Mouse (Mus musculus) heart, embryonic 11.5 days (tissue): ENCODE results near the gene Ptger4. TPM values are rescaled to one million over a fixed set of nuclear protein-coding genes. Genes with fewer than 3 reads are reported as not detected.

Experiments
- ATAC-seq: fragments of 200-750 bp; cut with Nextera tagmentation; replicated peaks from 2 replicates; pipeline ENCODE4 v1.8.0; 2017; ENCODE audit warnings: moderate library complexity; ENCODE audit not compliant: insufficient number of reproducible peaks, low FRiP score, low TSS enrichment
- H3K27ac ChIP-seq: fragments of 300-500 bp; sonication (generic); 2 replicates; pipeline ENCODE4 v1.5.1; 2014; ENCODE audit warnings: mild to moderate bottlenecking, low read depth, low read length
- H3K27me3 ChIP-seq: fragments of 300-500 bp; sonication (generic); 2 replicates; pipeline ENCODE4 v1.6.1; 2014; ENCODE audit warnings: mild to moderate bottlenecking, low read length, mixed read lengths; ENCODE audit not compliant: control insufficient read depth, insufficient read depth
- H3K36me3 ChIP-seq: fragments of 300-500 bp; sonication (generic); 2 replicates; pipeline ENCODE4 v1.6.1; 2014; ENCODE audit warnings: mild to moderate bottlenecking, low read length, moderate library complexity, mixed read lengths; ENCODE audit not compliant: control insufficient read depth, insufficient read depth
- H3K4me1 ChIP-seq: fragments of 300-500 bp; sonication (generic); 2 replicates; pipeline ENCODE4 v1.6.1; 2014; ENCODE audit warnings: low read length; ENCODE audit not compliant: control insufficient read depth, insufficient read depth
- H3K4me2 ChIP-seq: fragments of 300-500 bp; sonication (generic); 2 replicates; pipeline ENCODE4 v1.6.1; 2014; ENCODE audit warnings: mild to moderate bottlenecking, moderate library complexity
- H3K4me3 ChIP-seq: fragments of 300-500 bp; sonication (generic); 2 replicates; pipeline ENCODE4 v1.5.1; 2014; ENCODE audit warnings: low read depth, low read length
- H3K9ac ChIP-seq: fragments of 300-500 bp; sonication (generic); 2 replicates; pipeline ENCODE4 v1.6.1; 2014; ENCODE audit warnings: mild to moderate bottlenecking, low read depth, low read length, moderate library complexity
- H3K9me3 ChIP-seq: fragments of 300-500 bp; sonication (generic); replicated peaks from 2 replicates; pipeline ENCODE4 v1.6.1; 2016; ENCODE audit warnings: low read length; ENCODE audit not compliant: control insufficient read depth
- WGBS: fragments of 180-500 bp; shearing (Covaris S2); extraction: QIAGEN DNeasy Blood & Tissue Kit; methylation state at CpG from one replicate; pipeline ENCODE4 v1.1.7; 2014; ENCODE audit not compliant: insufficient replicate concordance; 5-methylcytosine and 5-hydroxymethylcytosine counted together
- polyA plus RNA-seq: library from polyadenylated mRNA; unstranded; fragments of >200 nt; fragmentation: Nextera tagmentation; extraction: Ambion mirVana; gene quantifications from 2 replicates; pipeline ENCODE4 v1.2.1, GENCODE M21; 2014

Gene Ptger4
- polyA plus RNA-seq, 1 experiment from 2014 or later: 1.6 TPM

- Histone ChIP-seq H3K4me2 (no peak overlapping the region), H3K4me1 (no peaks in the 10 kb centered on the region), H3K27ac (no peak overlapping the region), H3K36me3 (peaks cover 27% of the 10 kb centered on the region), H3K27me3 (no peaks in the 10 kb centered on the region), H3K4me3 (no peak overlapping the region), H3K9me3 (no peaks in the 10 kb centered on the region), H3K9ac (no peak overlapping the region)
- WGBS: 90% methylated on average over 12 of the region's 12 CpGs
- ATAC-seq: no peak
These were observed 70.7 kb downstream of the Ptger4 start for GRCm38 (mm10) chr15:5173217-5173820.

GRCm38 (mm10) chr15:5165121-5165773 is 78.7 kb downstream of the Ptger4 start:
- H3K4me3 ChIP-seq: no peak overlapping the region
- no peaks in the 10 kb centered on the region for H3K27me3 ChIP-seq
- 83% methylated on average over 12 of the region's 12 CpGs for WGBS
- no peak overlapping the region for H3K4me2 ChIP-seq
- no peak for ATAC-seq
- no peak overlapping the region for H3K27ac ChIP-seq
- peaks cover 17% of the 10 kb centered on the region for H3K36me3 ChIP-seq
- no peak overlapping the region for H3K9ac ChIP-seq
- H3K4me1 ChIP-seq: no peaks in the 10 kb centered on the region
- H3K9me3 ChIP-seq: no peaks in the 10 kb centered on the region

GRCm38 (mm10) chr15:5158827-5159226 is 85.2 kb downstream of the Ptger4 start:
- no peak overlapping the region for H3K4me3 ChIP-seq
- no peak for ATAC-seq
- no peak overlapping the region for H3K27ac ChIP-seq
- H3K36me3 ChIP-seq: 0 out of 2 replicates have a peak, but pooled peaks cover 2% of the 10 kb centered on the region
- no peaks in the 10 kb centered on the region for H3K9me3 ChIP-seq
- no peaks in the 10 kb centered on the region for H3K27me3 ChIP-seq
- 69% methylated on average over 6 of the region's 6 CpGs for WGBS
- H3K4me2 ChIP-seq: no peak overlapping the region
- no peak overlapping the region for H3K9ac ChIP-seq
- H3K4me1 ChIP-seq: peaks cover 10% of the 10 kb centered on the region; the same call in 1 of the 2 replicates

GRCm38 (mm10) chr15:5157386-5157785 is 86.6 kb downstream of the Ptger4 start:
- Histone ChIP-seq H3K36me3 (no peaks in the 10 kb centered on the region), H3K4me2 (no peak overlapping the region), H3K4me3 (no peak overlapping the region), H3K9me3 (no peaks in the 10 kb centered on the region), H3K27ac (no peak overlapping the region), H3K4me1 (peaks cover 10% of the 10 kb centered on the region; the same call in 1 of the 2 replicates), H3K9ac (no peak overlapping the region), H3K27me3 (no peaks in the 10 kb centered on the region)
- ATAC-seq: no peak
- WGBS: 60% methylated on average over 1 of the region's 1 CpGs

Other genes with a start within 250 kb of the Ptger4 start
- 0.14 TPM in 1 of 2 replicates, not detected in the other for gene C7, start 180.4 kb downstream of the Ptger4 start, polyA plus RNA-seq
- 2.5 TPM in 2 replicates for gene Card6, start 135.6 kb downstream of the Ptger4 start, polyA plus RNA-seq
- 433 and 532 TPM in 2 replicates for gene Rpl37, start 127.5 kb downstream of the Ptger4 start, polyA plus RNA-seq
- gene Prkaa1, start 100.3 kb downstream of the Ptger4 start, polyA plus RNA-seq: 25.5 and 28.0 TPM in 2 replicates
- gene Ttc33, start 58.7 kb downstream of the Ptger4 start, polyA plus RNA-seq: 35.0 and 37.5 TPM in 2 replicates